Mouse (Mus musculus) lung, postnatal 0 days (tissue): Measurements from ENCODE around the gene Gm14295.
"Not testable (repeated sequence)": the region's sequence is repeated elsewhere in the genome, so short reads cannot be mapped to it uniquely, and the experiment has no call there.

ENCODE experiments used
- CTCF ChIP-seq: IDR thresholded peaks from 2 replicates; pipeline ENCODE4 v1.5.1; 2016; ENCODE audit warnings: antibody characterized with exemption, mild to moderate bottlenecking
- EP300 ChIP-seq: IDR thresholded peaks from 2 replicates; pipeline ENCODE4 v1.6.1; 2016; ENCODE audit warnings: antibody characterized with exemption, mild to moderate bottlenecking, control low read depth

DNA sequence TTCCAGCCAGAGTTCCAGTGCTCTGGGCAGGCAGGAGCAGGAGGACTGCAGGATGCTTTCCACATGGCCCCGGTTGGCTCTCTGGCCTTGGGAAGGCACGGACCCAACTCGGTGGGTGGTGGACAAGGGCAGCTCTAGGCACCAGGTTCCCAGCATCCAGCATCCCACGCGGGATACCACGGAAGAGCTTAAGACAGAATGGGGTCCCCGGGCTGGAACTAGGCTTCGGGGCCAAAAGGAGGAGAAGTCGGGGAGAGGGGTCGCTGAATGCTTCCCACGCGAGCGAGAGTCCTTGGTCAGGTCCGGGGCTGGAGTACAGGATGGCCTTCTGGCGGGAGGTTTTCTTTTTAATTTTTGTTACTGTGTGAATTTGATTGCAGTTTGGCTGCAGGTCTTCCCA, 373 bp downstream of the Gm14295 start:
- TF ChIP-seq CTCF, EP300: not testable (repeated sequence)
